22 mouse cellular contexts compared by ENCODE assay signal in genomic region chr8:115825899-115826502, GRCm38 (mm10).
DNase-seq lines count a peak whose midpoint lies in the region; ATAC-seq lines count a peak whose summit lies in the region.
"Had no signal": no experiment of that assay in that cellular context is flagged by ENCODE, and none has a peak within 500 bp of the region (broad histone marks: within the 10 kb centered on the region; RNA-seq: fewer than 3 reads in every experiment).

No protein-coding gene starts in this region.

- no peaks in the 10 kb centered on the region for H3K27me3 ChIP-seq in kidney, embryonic 16.5 days (ENCODE audit: insufficient read depth, low read length)
- no peaks in the 10 kb centered on the region for H3K27me3 ChIP-seq in intestine, embryonic 16.5 days (replicated peaks; ENCODE audit: control insufficient read depth, insufficient read depth, low read length)
- H3K27me3 ChIP-seq: forebrain, embryonic 12.5 days; limb, embryonic 12.5 days; liver, embryonic 13.5 days; megakaryocyte, embryonic 14.5 days; neural tube, embryonic 15.5 days had no signal

- H3K36me3 ChIP-seq in kidney, embryonic 16.5 days (ENCODE audit: insufficient read depth, low read length): no peaks in the 10 kb centered on the region
- H3K36me3 ChIP-seq in intestine, embryonic 16.5 days (ENCODE audit: control insufficient read depth, insufficient read depth, low read length): no peaks in the 10 kb centered on the region
- H3K36me3 ChIP-seq: forebrain, embryonic 12.5 days; limb, embryonic 12.5 days; liver, embryonic 13.5 days; neural tube, embryonic 15.5 days had no signal

- H3K4me3 ChIP-seq in kidney, embryonic 16.5 days (ENCODE audit: low read length): no peak overlapping the region
- no peak overlapping the region for H3K4me3 ChIP-seq in intestine, embryonic 16.5 days (ENCODE audit: low read length)
- H3K4me3 ChIP-seq: forebrain, embryonic 12.5 days; limb, embryonic 12.5 days; liver, embryonic 13.5 days; megakaryocyte, embryonic 14.5 days; myocyte; neural tube, embryonic 15.5 days had no signal

- 53% methylated on average over 5 of the region's 5 CpGs for whole genome bisulfite sequencing in kidney, embryonic 16.5 days
- WGBS in intestine, embryonic 16.5 days: 36% methylated on average over 5 of the region's 5 CpGs

- no peak for DNase-seq in kidney, adult 18-20 months
- no peak for DNase-seq in cerebellum, adult 9-11 months
- DNase-seq in natural killer cell, adult 2 months (ENCODE audit: low spot score in 2 of 2): no peak
- DNase-seq: adrenal gland, adult 2 months; cerebellum, adult 8-10 months; gastrocnemius, postnatal 14 days; heart, postnatal 10 days; liver, embryonic 13.5 days; lung, postnatal 14 days; midbrain, embryonic 14.5 days; right cerebral cortex, postnatal 14 days; spleen, adult 18-20 months; thymus, adult 2 months had no signal

- peak overlapping the region; percentile 13; the same call in 1 of the 2 replicates for H3K27ac ChIP-seq in kidney, embryonic 16.5 days (ENCODE audit: low read length)
- H3K27ac ChIP-seq in intestine, embryonic 16.5 days (ENCODE audit: low read length): peak overlapping the region; percentile 94
- H3K27ac ChIP-seq: forebrain, embryonic 12.5 days; limb, embryonic 12.5 days; liver, embryonic 13.5 days; neural tube, embryonic 15.5 days had no signal

- no peak overlapping the region for H3K4me2 ChIP-seq in kidney, embryonic 16.5 days (replicated peaks; ENCODE audit: low read depth, low read length)
- H3K4me2 ChIP-seq in intestine, embryonic 16.5 days (ENCODE audit: low read depth, low read length): no peak overlapping the region; the same call in 1 of the 2 replicates
- H3K4me2 ChIP-seq: forebrain, embryonic 12.5 days; limb, embryonic 12.5 days; liver, embryonic 13.5 days; neural tube, embryonic 15.5 days had no signal

- peaks cover 21% of the 10 kb centered on the region for H3K4me1 ChIP-seq in kidney, embryonic 16.5 days (ENCODE audit: insufficient read depth, low read length)
- H3K4me1 ChIP-seq in intestine, embryonic 16.5 days (ENCODE audit: control insufficient read depth, insufficient read depth, low read length): peaks cover 28% of the 10 kb centered on the region
- H3K4me1 ChIP-seq: forebrain, embryonic 12.5 days; neural tube, embryonic 15.5 days had no signal

- H3K9me3 ChIP-seq in kidney, embryonic 16.5 days (ENCODE audit: low read length): no peaks in the 10 kb centered on the region
- no peaks in the 10 kb centered on the region for H3K9me3 ChIP-seq in intestine, embryonic 16.5 days (ENCODE audit: control insufficient read depth, low read length)
- H3K9me3 ChIP-seq: forebrain, embryonic 12.5 days; limb, embryonic 12.5 days; liver, embryonic 13.5 days; megakaryocyte, embryonic 14.5 days; neural tube, embryonic 15.5 days had no signal

- H3K9ac ChIP-seq in kidney, embryonic 16.5 days (replicated peaks; ENCODE audit: low read length): no peak overlapping the region
- no peak overlapping the region for H3K9ac ChIP-seq in intestine, embryonic 16.5 days (ENCODE audit: low read depth, low read length)
- H3K9ac ChIP-seq: forebrain, embryonic 12.5 days; limb, embryonic 12.5 days; liver, embryonic 13.5 days; neural tube, embryonic 15.5 days had no signal

- ATAC-seq in kidney, embryonic 16.5 days (ENCODE audit: low FRiP score, low TSS enrichment): no peak
- ATAC-seq in CD4-positive, CD25-positive, alpha-beta regulatory T cell, adult 4 months: peak; percentile 21
- ATAC-seq in common myeloid progenitor, adult 5-6 weeks (replicated peaks; ENCODE audit: low read depth, poor library complexity, severe bottlenecking): peak; percentile 26; the same call in 1 of the 2 replicates
- ATAC-seq in intestine, embryonic 16.5 days: peak; percentile 87
